Mouse (Mus musculus): ENCODE results near the gene Dgka. TPM values are rescaled to one million over a fixed set of nuclear protein-coding genes. Genes with fewer than 3 reads are reported as not detected.
A peak's percentile ranks its signal among the peaks of the same experiment; 100 is the strongest.

Dgka gene
- polyA plus RNA-seq, 1 experiment from 2014 or later = 8.4 TPM

GRCm38 (mm10) chr10:128699611-128700010 is 45.0 kb downstream of the Dgka start:
- Histone ChIP-seq H3K27ac (no peak overlapping the region), H3K4me2 (no peak overlapping the region), H3K9me3 (no peaks in the 10 kb centered on the region), H3K9ac (replicated peaks) (no peak overlapping the region), H3K27me3 (no peaks in the 10 kb centered on the region), H3K4me1 (replicated peaks) (peaks cover 20% of the 10 kb centered on the region), H3K4me3 (replicated peaks) (no peak overlapping the region), H3K36me3 (peaks cover 57% of the 10 kb centered on the region)
- 88% methylated on average over 11 of the region's 11 CpGs for WGBS
- no peak for ATAC-seq (ENCODE audit: insufficient number of reproducible peaks, insufficient read depth, low FRiP score, low TSS enrichment, low read depth)

DNA sequence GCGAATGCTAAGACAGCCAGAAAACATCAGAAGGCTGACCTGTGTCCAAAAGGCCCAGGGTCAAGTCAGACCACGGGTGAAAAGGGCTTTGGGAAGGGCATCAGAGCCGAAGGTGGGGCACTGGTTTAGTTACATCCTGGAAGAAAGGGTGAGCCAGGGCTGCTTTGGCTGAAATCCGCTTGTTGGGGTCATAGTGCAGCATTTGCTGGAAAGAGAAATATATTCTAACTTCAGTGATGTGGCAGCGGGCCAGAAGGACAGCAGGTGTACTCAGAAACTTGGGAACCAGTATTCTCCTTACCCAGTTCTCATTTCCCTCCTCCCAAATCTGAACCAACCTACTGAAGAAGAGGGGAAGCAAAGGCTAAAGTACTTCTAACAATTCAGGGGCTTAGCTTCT is 45.6 kb downstream of the Dgka start:
- 84% methylated on average over 5 of the region's 5 CpGs for WGBS

GRCm38 (mm10) chr10:128697072-128697725 is 47.5 kb downstream of the Dgka start:
- H3K9ac ChIP-seq (replicated peaks) = no peak overlapping the region
- H3K4me2 ChIP-seq = peak overlapping the region; percentile 56; the same call in 1 of the 2 replicates
- H3K4me3 ChIP-seq (replicated peaks) = no peak overlapping the region
- 92% methylated on average over 6 of the region's 6 CpGs for WGBS
- H3K36me3 ChIP-seq = peaks cover 48% of the 10 kb centered on the region
- no peaks in the 10 kb centered on the region for H3K9me3 ChIP-seq
- H3K27me3 ChIP-seq = no peaks in the 10 kb centered on the region
- no peak for ATAC-seq (ENCODE audit: insufficient number of reproducible peaks, insufficient read depth, low FRiP score, low TSS enrichment, low read depth)
- H3K27ac ChIP-seq = peak overlapping the region; percentile 64; the same call in 1 of the 2 replicates
- H3K4me1 ChIP-seq (replicated peaks) = peaks cover 8% of the 10 kb centered on the region

More for the DNA sequence above, 45.6 kb downstream of the Dgka start:
- ATAC-seq (ENCODE audit: insufficient number of reproducible peaks, insufficient read depth, low FRiP score, low TSS enrichment, low read depth) = no peak
- Histone ChIP-seq H3K4me1 (replicated peaks) (peaks cover 22% of the 10 kb centered on the region), H3K9ac (replicated peaks) (no peak overlapping the region), H3K4me3 (replicated peaks) (no peak overlapping the region), H3K4me2 (no peak overlapping the region), H3K27ac (no peak overlapping the region), H3K36me3 (peaks cover 57% of the 10 kb centered on the region), H3K9me3 (no peaks in the 10 kb centered on the region), H3K27me3 (no peaks in the 10 kb centered on the region)

DNA sequence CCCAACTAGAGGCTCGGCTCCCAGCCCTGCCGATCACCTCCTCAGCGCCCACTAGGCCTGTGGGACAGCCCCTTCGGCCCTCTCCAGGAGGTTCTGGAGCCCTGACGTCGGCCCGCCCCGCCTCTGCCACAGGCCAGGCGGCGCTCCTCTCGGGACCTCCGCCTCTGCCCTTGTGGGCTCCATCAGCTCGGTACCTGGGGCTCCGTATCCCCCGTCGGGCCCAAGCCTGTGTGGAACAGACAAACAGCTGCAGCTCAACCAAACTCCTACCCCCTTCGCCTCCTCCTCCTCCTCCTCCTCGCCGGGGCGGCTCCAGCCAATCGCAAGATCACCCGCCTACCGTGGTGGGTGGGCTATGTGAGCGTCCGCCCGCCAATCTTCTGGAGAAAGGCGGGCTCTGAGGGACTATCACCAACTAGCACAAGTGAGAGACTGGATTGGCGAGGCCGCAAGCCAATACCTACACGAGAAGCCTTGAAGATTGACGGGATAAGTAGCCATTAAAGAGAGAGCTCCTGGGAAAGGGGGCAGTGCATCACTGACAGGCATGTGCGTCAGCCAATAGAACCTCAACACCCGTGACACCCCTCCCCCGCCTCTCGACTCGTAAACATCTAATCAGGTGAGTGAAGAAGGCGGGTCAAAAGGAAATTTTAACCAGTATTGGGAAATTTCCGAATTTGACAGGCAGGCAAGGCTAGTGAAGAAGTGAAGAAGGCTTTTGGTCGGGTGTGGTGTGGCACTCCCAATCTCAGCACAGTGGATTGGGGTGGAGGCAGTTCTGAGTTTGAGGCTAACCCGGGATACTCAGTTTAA is 48.5 kb downstream of the Dgka start, which contains the start of gene Rab5b:
Gene Rab5b (minus strand): TSS at position 273 of the 816 bp plus-strand sequence.
- Histone ChIP-seq H3K27me3 (no peaks in the 10 kb centered on the region), H3K27ac (peak within 1 kb of the TSS; percentile 98), H3K4me1 (replicated peaks) (peaks cover 8% of the 10 kb centered on the region), H3K4me3 (replicated peaks) (peak within 1 kb of the TSS; percentile 85), H3K9me3 (no peaks in the 10 kb centered on the region), H3K36me3 (peaks cover 38% of the 10 kb centered on the region), H3K4me2 (peak within 1 kb of the TSS; percentile 64), H3K9ac (replicated peaks) (peak within 1 kb of the TSS; percentile 89)
- under 1% methylated on average over 40 of the region's 40 CpGs for WGBS
- ATAC-seq (ENCODE audit: insufficient number of reproducible peaks, insufficient read depth, low FRiP score, low TSS enrichment, low read depth) = peak; percentile 99

- Histone ChIP-seq H3K36me3 (peaks cover 31% of the 10 kb centered on the region), H3K9me3 (no peaks in the 10 kb centered on the region), H3K4me1 (replicated peaks) (peaks cover 8% of the 10 kb centered on the region), H3K4me2 (peak overlapping the region; percentile 64), H3K4me3 (replicated peaks) (peak overlapping the region; percentile 85), H3K27me3 (no peaks in the 10 kb centered on the region), H3K9ac (replicated peaks) (peak overlapping the region; percentile 89), H3K27ac (peak overlapping the region; percentile 98)
- no peak; the same call in 1 of the 2 replicates for ATAC-seq (ENCODE audit: insufficient number of reproducible peaks, insufficient read depth, low FRiP score, low TSS enrichment, low read depth)
- 1% methylated on average over 22 of the region's 22 CpGs for WGBS
Measured at GRCm38 (mm10) chr10:128695411-128695991, 49.2 kb downstream of the Dgka start.

- Histone ChIP-seq H3K4me2 (peak overlapping the region; percentile 95), H3K36me3 (peaks cover 27% of the 10 kb centered on the region; the same call in 1 of the 2 replicates), H3K4me1 (replicated peaks) (peaks cover 14% of the 10 kb centered on the region; the same call in 1 of the 2 replicates), H3K4me3 (replicated peaks) (peak overlapping the region; percentile 76), H3K27me3 (0 out of 2 replicates have a peak, but pooled peaks cover 3% of the 10 kb centered on the region), H3K27ac (no peak overlapping the region), H3K9ac (replicated peaks) (peak overlapping the region; percentile 62; the same call in 1 of the 2 replicates), H3K9me3 (no peaks in the 10 kb centered on the region)
- ATAC-seq (ENCODE audit: insufficient number of reproducible peaks, insufficient read depth, low FRiP score, low TSS enrichment, low read depth) = no peak
- WGBS = 2% methylated on average over 9 of the region's 9 CpGs
Measured at GRCm38 (mm10) chr10:128674469-128675008, 70.1 kb downstream of the Dgka start.

DNA sequence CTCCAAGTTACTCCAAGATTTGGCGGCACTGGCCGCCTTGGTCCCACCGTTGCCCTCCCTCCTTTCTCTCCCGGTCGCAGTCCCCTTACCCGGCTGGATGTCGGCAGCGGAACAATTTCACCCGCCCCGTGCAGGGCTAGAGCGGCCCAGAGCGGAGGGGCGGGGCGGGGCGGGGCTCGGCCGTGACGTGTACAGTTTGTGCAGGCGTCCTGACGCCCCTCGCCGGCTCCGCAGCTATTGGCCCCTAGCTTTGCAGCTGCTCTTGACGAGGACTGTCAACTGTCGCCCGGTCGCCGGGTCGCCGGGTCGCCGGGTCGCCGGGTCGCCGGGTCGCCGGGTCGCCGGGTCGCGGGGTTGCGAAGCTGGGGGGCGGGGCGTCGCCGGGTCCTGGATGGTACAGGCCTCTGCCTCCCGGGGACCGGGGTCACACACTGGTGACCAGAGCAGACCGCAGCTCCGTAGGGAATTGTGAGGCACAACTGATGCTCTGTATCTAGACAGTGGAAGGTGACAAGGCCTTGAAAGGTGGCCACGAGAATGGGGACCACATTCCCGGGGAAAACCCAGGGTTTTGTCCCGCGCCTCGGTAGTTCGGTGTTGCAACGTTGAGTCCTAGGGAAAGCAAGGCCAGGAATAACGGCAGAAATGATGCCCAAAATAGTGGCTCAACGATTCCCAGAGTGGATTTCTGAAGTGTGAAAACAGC is 70.7 kb downstream of the Dgka start, which contains the start of gene Suox:
Gene Suox (minus strand): TSS at position 311 of the 706 bp plus-strand sequence.
- H3K9me3 ChIP-seq = no peaks in the 10 kb centered on the region
- H3K4me3 ChIP-seq (replicated peaks) = peak within 1 kb of the TSS; percentile 76
- peak within 1 kb of the TSS; percentile 62 for H3K9ac ChIP-seq (replicated peaks)
- H3K4me2 ChIP-seq = peak within 1 kb of the TSS; percentile 95
- H3K4me1 ChIP-seq (replicated peaks) = peaks cover 17% of the 10 kb centered on the region; the same call in 1 of the 2 replicates
- peak; percentile 91 for ATAC-seq (ENCODE audit: insufficient number of reproducible peaks, insufficient read depth, low FRiP score, low TSS enrichment, low read depth)
- under 1% methylated on average over 60 of the region's 60 CpGs for WGBS
- 0 out of 2 replicates have a peak, but pooled peaks cover 3% of the 10 kb centered on the region for H3K27me3 ChIP-seq
- no peak within 1 kb of the TSS for H3K27ac ChIP-seq
- peaks cover 20% of the 10 kb centered on the region; the same call in 1 of the 2 replicates for H3K36me3 ChIP-seq

- Histone ChIP-seq H3K27ac (no peak overlapping the region), H3K4me2 (no peak overlapping the region), H3K36me3 (peaks cover 13% of the 10 kb centered on the region; the same call in 1 of the 2 replicates), H3K9me3 (no peaks in the 10 kb centered on the region), H3K27me3 (peaks cover 3% of the 10 kb centered on the region; the same call in 1 of the 2 replicates), H3K9ac (replicated peaks) (no peak overlapping the region), H3K4me3 (replicated peaks) (no peak overlapping the region), H3K4me1 (replicated peaks) (peaks cover 25% of the 10 kb centered on the region)
- 91% methylated on average over 9 of the region's 9 CpGs for WGBS
- ATAC-seq (ENCODE audit: insufficient number of reproducible peaks, insufficient read depth, low FRiP score, low TSS enrichment, low read depth) = no peak
Measured at GRCm38 (mm10) chr10:128671148-128671547, 73.5 kb downstream of the Dgka start.
